Mouse (Mus musculus) embryo, embryonic 11.5 days (tissue): Measurements from ENCODE around the gene Gm2174.

Experiments
- DNase-seq: peaks from one replicate; pipeline ENCODE4 v3.0.0-alpha.2; 2012; ENCODE audit warnings: low read depth, low spot score

Gene Gm2174

DNA sequence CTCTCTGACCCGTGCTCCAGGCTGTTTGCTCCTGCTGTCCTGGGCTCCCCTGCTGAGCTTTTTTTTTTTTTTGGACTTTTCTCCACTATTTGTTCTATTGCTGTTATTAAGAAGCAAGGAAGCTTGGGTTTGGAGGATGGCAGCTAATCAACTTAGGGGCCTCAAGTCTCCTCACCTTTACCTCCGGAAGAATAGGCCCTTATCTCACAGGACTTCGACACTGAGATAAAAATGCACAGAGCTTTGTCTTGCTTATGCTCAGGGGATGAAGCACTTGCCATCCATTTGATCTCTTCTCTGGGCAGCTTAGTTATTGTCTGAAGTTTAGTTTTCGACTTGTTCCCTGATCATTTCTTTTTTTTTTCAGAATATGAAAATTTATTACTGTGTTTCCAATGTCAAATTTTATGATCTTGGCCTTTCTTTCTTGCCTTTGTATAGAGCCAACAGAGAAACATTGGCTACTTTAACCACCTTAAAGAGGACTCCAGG is at the start of gene Gm2174:
Gene Gm2174, plus strand, starts transcription at position 442 of the 492 bp plus-strand sequence.
- no peak for DNase-seq

GRCm38 (mm10) chrX:56404646-56405045 is 43.1 kb upstream of the Gm2174 start:
- no peak for DNase-seq

DNA sequence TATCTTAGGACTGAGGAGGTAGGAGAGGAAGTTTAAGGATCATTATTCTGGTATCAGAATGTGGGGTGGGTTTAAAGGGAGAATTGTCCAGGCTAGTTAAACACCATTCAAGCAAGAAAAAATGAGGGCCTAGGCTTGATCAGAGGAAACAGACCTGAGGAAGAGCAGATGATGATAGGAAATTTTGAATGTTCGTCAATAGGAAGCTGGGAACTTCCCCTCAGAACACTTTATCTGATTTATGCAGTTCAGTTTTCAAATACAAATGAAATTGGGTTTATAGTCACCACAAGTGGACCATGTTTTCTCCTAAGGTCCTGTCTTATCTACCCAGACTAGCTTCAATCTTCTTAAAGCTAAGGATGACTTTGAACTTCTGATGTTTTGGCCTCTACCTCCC is 42.3 kb upstream of the Gm2174 start:
- DNase-seq = no peak

DNA sequence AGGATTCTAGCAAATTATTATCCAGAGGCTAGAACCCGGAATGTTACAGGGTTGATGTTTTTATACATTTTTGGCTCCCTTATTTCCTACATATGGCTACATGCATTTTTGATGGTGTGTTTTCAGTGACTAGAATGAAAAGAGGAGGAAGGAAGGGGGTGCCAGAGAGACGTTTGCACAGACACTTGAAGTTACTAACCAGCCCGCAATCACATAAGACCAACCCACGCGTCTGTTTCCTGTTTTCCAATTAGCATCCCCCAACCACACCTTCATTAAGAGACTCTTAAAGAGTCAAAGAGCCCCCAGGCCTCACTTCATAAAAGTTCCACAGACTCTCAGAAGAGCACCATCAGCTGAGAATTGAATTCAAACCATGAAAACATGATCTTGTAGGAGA is 41.6 kb upstream of the Gm2174 start:
- DNase-seq = no peak

GRCm38 (mm10) chrX:56416277-56416676 is 31.5 kb upstream of the Gm2174 start:
- no peak for DNase-seq

DNA sequence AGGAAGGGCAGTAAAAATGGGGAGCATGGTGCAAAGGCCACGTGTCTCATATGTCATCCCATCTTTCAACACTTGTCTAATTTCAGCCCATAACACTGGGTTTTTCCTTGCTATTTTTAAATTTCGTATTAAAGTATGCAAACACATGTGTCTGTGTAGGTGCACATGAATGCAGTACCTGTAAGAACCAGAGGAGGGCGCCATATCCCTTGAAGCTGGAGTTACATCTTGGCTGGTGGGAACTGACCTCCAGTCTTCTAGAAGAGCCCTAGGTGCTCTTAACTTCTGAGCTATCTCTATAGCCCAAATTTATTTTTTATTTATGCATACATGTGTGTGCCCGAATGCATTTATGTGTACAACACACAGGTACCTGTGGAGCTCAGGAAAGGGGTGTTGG is 30.2 kb upstream of the Gm2174 start:
- DNase-seq = no peak

DNA sequence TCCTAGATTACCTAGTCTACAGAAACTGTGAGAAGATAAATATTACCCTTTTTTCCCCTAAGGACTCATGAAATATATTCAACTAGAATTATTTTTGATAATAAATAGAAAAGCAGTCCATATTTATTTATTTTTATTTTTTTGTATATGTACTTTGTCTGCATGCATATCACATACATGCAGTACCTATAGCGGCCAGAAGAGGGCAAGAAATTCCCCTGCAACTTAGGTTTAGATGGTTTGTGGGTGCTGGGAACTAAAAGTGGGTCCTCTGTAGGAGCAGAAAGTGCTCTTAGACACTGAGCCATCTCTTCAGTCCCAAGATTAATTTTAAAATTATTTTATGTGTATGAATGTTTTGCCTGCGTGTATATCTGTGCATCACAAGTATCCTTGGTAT is 17.2 kb upstream of the Gm2174 start:
- DNase-seq = no peak

DNA sequence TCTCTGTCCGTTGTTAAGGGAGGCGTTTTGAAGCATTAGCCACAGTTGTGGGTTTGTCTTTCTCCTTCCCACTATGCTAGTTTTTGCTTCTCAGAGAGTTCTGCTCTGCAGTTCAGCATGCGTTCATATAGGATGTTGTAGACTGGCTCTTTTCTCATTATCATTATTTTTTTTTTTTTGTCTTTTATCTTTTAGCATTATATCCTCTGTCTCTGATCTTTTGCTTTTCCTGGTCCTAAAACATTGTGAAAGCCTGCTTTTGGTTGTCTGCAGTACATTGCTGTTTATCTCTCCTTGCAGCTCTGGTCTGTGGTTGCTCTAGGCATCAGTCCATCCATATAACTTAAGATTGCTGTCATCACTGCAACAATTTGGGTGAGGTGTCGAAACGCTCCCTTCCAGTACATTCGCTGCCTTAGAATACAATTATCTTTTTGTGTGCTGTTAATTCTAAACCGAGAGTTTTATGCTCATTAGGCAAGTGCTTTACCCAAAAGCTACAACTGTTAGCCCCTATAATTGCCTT is 11.9 kb upstream of the Gm2174 start:
- no peak for DNase-seq

- DNase-seq = no peak
Measured at GRCm38 (mm10) chrX:56446487-56447428, 1.0 kb upstream of the Gm2174 start.

GRCm38 (mm10) chrX:56454671-56455371 is 7.1 kb downstream of the Gm2174 start, which contains the start of gene Ints6l:
Ints6l (plus strand) TSS chrX:56454857.
- peak; percentile 56 for DNase-seq

- peak; percentile 77 for DNase-seq
Measured at GRCm38 (mm10) chrX:56455372-56456246, 7.8 kb downstream of the Gm2174 start.

DNA sequence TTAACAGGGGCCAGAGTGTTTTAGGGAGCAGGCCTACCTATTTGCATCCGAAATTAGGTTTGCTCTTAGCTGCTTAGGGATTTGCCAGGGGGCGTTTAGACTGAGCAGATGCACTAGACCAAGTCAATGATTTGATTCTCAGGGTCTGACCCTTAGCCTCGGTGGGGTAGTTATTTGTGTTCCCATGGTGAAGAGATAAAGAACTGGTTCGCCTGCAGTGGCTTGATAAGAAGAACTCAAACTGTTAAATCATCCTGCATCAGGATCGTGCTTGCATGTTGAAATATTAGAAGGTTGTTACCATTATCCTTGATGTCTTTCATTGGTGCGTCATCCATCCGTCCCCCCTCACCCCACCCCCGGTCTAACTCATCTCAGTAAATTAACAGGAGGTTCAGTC is 8.6 kb downstream of the Gm2174 start:
- no peak for DNase-seq

DNA sequence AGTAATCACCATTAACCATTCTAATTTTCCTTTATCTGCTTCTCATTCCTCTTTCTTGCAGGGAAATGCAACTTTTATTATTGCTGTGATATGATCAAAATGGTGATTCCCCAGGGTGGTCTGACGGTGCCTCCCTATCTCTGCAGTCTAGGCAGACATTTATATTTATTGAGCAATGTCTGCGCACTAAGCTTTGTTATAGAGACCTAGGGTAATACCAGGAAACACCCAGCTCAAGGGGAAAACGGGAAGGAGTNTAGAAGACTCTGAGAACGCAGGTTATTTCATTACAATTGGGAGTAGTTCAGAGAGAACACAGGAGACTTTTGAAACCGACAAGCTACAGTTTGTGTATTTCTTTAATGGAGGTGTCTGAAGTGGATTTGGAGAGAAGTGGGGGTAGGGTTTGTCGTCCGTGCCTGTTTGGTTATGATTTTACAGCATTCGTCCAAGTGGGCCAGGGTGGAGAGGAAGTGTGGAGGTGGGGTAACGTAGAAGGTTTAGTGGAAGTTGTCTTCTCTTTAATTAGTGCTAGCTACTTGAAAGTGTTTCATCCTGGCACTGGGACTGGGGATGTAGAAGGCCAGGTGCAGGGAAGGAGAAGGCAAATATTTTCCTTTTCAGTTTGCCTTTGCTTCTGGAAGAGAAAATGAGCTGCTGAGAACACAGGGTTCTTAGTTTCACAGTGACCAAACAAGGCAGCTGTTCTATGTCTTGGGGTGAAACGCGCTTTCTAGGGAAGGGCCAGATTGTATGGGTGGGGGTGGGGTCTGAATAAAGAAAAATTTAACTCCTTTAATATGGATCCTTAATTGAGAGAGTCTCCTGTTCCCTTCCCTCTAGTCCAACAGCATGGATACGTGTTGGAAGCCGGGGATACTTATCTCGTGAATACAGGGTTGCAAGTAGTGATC is 14.5 kb downstream of the Gm2174 start:
- no peak for DNase-seq

DNA sequence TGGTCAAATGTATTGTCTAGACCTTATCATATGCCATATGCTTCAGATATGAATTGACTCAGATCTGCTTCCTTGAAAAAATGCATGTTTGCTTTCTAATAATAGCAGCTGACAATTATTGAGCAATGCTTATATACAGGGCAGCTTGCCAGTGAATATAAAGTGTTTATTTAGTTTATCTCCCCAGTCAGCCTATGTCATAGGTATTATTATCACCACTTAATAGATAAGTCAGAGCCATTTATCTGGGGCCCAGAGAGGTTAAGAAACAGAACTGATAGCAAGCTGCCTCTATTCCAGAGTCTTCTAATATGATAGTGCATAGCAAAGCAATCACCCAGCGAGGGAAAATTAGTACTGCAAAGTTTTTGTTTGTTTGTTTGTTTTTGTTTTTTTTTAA is 17.1 kb downstream of the Gm2174 start:
- no peak for DNase-seq

GRCm38 (mm10) chrX:56467688-56468087 is 19.9 kb downstream of the Gm2174 start:
- DNase-seq = no peak

- no peak for DNase-seq
Measured at GRCm38 (mm10) chrX:56468422-56468821, 20.7 kb downstream of the Gm2174 start.

DNA sequence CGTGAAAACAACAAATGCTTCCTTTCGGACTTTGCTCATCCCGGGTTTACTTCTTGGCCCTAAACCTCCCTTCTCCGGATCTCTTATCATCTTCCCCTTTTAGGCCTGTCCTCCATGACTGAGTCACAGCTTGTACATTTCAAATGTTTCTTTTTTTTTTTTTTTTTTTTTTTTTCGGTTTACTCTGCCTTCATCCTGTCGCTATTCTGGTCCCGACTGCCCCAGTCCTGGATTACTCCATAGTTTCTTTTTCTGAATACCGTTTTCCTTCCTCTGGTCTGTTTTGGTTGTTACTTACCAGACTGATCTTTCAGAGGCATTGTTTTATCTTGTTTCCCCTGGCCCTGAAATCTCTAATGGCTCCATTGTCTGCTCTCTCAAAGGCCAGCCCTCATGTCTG is 26.3 kb downstream of the Gm2174 start:
- DNase-seq = no peak

DNA sequence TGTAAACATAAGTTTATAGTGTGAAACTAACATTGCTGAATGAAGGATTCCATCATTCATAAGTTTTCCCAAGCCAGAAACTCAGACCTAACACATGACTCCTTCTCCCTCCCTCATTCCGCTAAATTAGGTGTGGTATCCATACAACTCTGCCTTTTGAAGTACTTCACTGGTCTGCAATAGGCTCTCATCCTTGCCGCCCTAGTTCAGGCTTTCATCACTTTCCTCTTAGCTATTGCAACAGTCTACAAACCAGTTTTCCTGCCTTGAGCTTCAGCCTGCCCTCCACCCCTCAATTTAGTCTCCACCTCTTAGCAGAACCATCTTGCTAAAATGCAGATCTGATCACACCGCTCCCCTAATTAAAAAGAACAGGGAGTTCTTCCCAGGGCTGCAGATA is 29.8 kb downstream of the Gm2174 start:
- DNase-seq = no peak

DNA sequence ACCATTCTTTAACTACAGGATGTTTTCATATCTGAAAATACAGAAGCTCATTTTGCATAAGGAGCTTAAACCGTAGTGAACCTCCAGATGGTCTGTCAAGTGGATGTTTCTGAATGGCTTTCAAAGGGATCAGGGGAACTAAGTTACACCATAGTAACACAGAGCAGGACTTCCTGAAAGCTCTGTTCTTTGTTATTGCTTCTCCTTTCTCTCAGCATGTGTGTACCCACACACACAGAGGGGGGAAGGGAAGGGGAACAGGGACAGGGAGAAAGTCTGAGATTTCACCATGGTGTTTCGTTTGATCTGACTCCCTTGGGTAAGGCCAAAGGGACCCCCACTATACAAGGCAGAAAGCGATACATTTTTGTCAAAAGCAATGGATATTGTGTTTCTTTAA is 34.1 kb downstream of the Gm2174 start:
- no peak for DNase-seq

- DNase-seq = peak; percentile 56
Measured at GRCm38 (mm10) chrX:56489758-56490157, 42.0 kb downstream of the Gm2174 start.
